Mouse (Mus musculus): ENCODE data around the gene Ecd. TPM values are rescaled to one million over a fixed set of nuclear protein-coding genes. Genes with fewer than 3 reads are reported as not detected.

Gene Ecd
- total and polyA plus RNA-seq, 3 experiments = 61.4 to 105 (median 98.3) TPM

- TF ChIP-seq NELFE (IDR thresholded peaks at IDR 0.05; ENCODE audit: low read depth, low read length) (no peak), MEF2A (IDR thresholded peaks at IDR 0.05; ENCODE audit: borderline replicate concordance, low read depth, low read length) (peak; percentile 96), HCFC1 (IDR thresholded peaks at IDR 0.05; ENCODE audit: low read depth, low read length) (no peak; the same call in 1 of the 2 replicates), JUND (conservative IDR thresholded peaks at IDR 0.05; ENCODE audit: low read depth, low read length) (no peak; the same call in 1 of the 2 replicates), TCF12 (IDR thresholded peaks at IDR 0.05; ENCODE audit: low read depth, low read length) (peak; percentile 23; the same call in 1 of the 2 replicates), USF1 (IDR thresholded peaks at IDR 0.05; ENCODE audit: low read depth, low read length) (no peak), MXI1 (IDR thresholded peaks at IDR 0.05; ENCODE audit: low read depth, low read length) (no peak; the same call in 1 of the 2 replicates)
Observed at GRCm38 (mm10) chr14:20379753-20380430, 32.0 kb upstream of the Ecd start (continued).

- DNase-seq (ENCODE audit: extremely low read depth) = peak; percentile 41
Observed at GRCm38 (mm10) chr14:20379087-20379640, 31.2 kb upstream of the Ecd start.

GRCm38 (mm10) chr14:20378313-20379061 is 30.6 kb upstream of the Ecd start:
- H3K4me2 ChIP-seq (ENCODE audit: insufficient read depth, low read depth, poor library complexity, severe bottlenecking) = peak overlapping the region; percentile 63
- H3K9ac ChIP-seq (ENCODE audit: insufficient read depth, low read depth) = peak overlapping the region; percentile 10; the same call in 1 of the 2 replicates
- peak; percentile 89 for DNase-seq (ENCODE audit: extremely low read depth)
- no peak for TF ChIP-seq POLR2AphosphoS2 (IDR thresholded peaks at IDR 0.05; ENCODE audit: low read depth, low read length)
- TF ChIP-seq USF1 (IDR thresholded peaks at IDR 0.05; ENCODE audit: low read depth, low read length) = no peak
- TF ChIP-seq E2F4 (IDR thresholded peaks at IDR 0.05; ENCODE audit: insufficient replicate concordance, low read depth, low read length) = no peak
- TF ChIP-seq MEF2A (IDR thresholded peaks at IDR 0.05; ENCODE audit: borderline replicate concordance, low read depth, low read length) = peak; percentile 12; the same call in 1 of the 2 replicates
- peak; percentile 42; the same call in 1 of the 2 replicates for TF ChIP-seq TCF12 (IDR thresholded peaks at IDR 0.05; ENCODE audit: low read depth, low read length)
- no peak for TF ChIP-seq GABPA (IDR thresholded peaks at IDR 0.05; ENCODE audit: insufficient replicate concordance, low read depth, low read length)
- peak; percentile 80 for TF ChIP-seq SIN3A (IDR thresholded peaks at IDR 0.05; ENCODE audit: low read length)
- TF ChIP-seq MXI1 (IDR thresholded peaks at IDR 0.05; ENCODE audit: low read depth, low read length) = 0 out of 2 replicates have a peak, but pooled peaks have one; percentile 39
- TF ChIP-seq NELFE (IDR thresholded peaks at IDR 0.05; ENCODE audit: low read depth, low read length) = 0 out of 2 replicates have a peak, but pooled peaks have one; percentile 24
- TF ChIP-seq KAT2A (IDR thresholded peaks at IDR 0.05; ENCODE audit: insufficient replicate concordance, low read length) = no peak
- TF ChIP-seq MAX (IDR thresholded peaks at IDR 0.05; ENCODE audit: low read length) = peak; percentile 34; the same call in 1 of the 2 replicates
- TF ChIP-seq MYC (IDR thresholded peaks at IDR 0.05; ENCODE audit: low read depth, low read length) = no peak
- no peak for TF ChIP-seq JUND (conservative IDR thresholded peaks at IDR 0.05; ENCODE audit: low read depth, low read length)
- TF ChIP-seq RCOR1 (conservative IDR thresholded peaks at IDR 0.05; ENCODE audit: low read depth, low read length) = no peak
- no peak; the same call in 1 of the 2 replicates for TF ChIP-seq ETS1 (conservative IDR thresholded peaks at IDR 0.05; ENCODE audit: low read depth, low read length)
- TF ChIP-seq IRF4 (IDR thresholded peaks at IDR 0.05; ENCODE audit: low read depth, low read length) = peak; percentile 34; the same call in 1 of the 2 replicates
- no peak for TF ChIP-seq EP300 (IDR thresholded peaks at IDR 0.05; ENCODE audit: low read length)

More at GRCm38 (mm10) chr14:20379087-20379640, 31.2 kb upstream of the Ecd start:
- in situ Hi-C loops (cut with MboI; ENCODE audit: low pct_ligation_motif_present, low pct_unique_long_range_greater_than_20kb, low sequenced_read_pairs) = loop anchor here (10.0 kb wide), 1 partner anchor 54 kb away; no protein-coding TSS in a partner anchor
- dilution Hi-C loops (cut with MboI; ENCODE audit: extremely low pct_ligation_motif_present, extremely low pct_unique_long_range_greater_than_20kb, low sequenced_read_pairs) = no loop called here
- peak overlapping the region; percentile 63 for H3K4me2 ChIP-seq (ENCODE audit: insufficient read depth, low read depth, poor library complexity, severe bottlenecking)
- no peaks in the 10 kb centered on the region; the same call in 1 of the 2 replicates for H3K79me2 ChIP-seq (replicated peaks; ENCODE audit: control insufficient read depth, extremely low read depth, insufficient read depth, poor library complexity, severe bottlenecking)
- TF ChIP-seq POLR2A (IDR thresholded peaks at IDR 0.05; ENCODE audit: low read depth, low read length) (peak; percentile 12; the same call in 1 of the 2 replicates), JUN (IDR thresholded peaks at IDR 0.05; ENCODE audit: insufficient read depth, low read depth, low read length) (no peak), MAX (IDR thresholded peaks at IDR 0.05; ENCODE audit: low read length) (no peak; the same call in 1 of the 2 replicates), USF2 (conservative IDR thresholded peaks at IDR 0.05; ENCODE audit: low read depth, low read length) (peak; percentile 31; the same call in 1 of the 2 replicates), CHD2 (IDR thresholded peaks at IDR 0.05; ENCODE audit: low read length) (no peak), NRF1 (IDR thresholded peaks at IDR 0.05; ENCODE audit: low read depth, low read length) (no peak), MYC (IDR thresholded peaks at IDR 0.05; ENCODE audit: low read depth, low read length) (no peak), BHLHE40 (IDR thresholded peaks at IDR 0.05; ENCODE audit: low read depth, low read length) (no peak), MAFK (IDR thresholded peaks at IDR 0.05; ENCODE audit: insufficient replicate concordance, low read length) (peak; percentile 38; the same call in 1 of the 2 replicates), USF1 (IDR thresholded peaks at IDR 0.05; ENCODE audit: low read depth, low read length) (peak; percentile 53; the same call in 1 of the 2 replicates), EP300 (IDR thresholded peaks at IDR 0.05; ENCODE audit: low read length) (no peak)
- H3K9ac ChIP-seq (ENCODE audit: insufficient read depth, low read depth) = peak overlapping the region; percentile 10
- no peaks in the 10 kb centered on the region for H3K9me3 ChIP-seq (replicated peaks; ENCODE audit: low read length)
- peaks cover 8 to 40% of the 10 kb centered on the region in 2 experiments; a peak in 3 of 4 replicates for H3K4me1 ChIP-seq (ENCODE audit: control insufficient read depth in 1 of 2, insufficient read depth in 2 of 2)
- no peaks in the 10 kb centered on the region for H3K27me3 ChIP-seq (replicated peaks)
- peaks cover 13 to 58% of the 10 kb centered on the region in 2 experiments for H3K36me3 ChIP-seq (replicated peaks in 1 of 2; ENCODE audit: control insufficient read depth in 1 of 2, insufficient read depth in 1 of 2, low read length in 1 of 2)
- H3K27ac ChIP-seq (ENCODE audit: insufficient read depth, low read depth) = peak overlapping the region; percentile 85
- H3K4me3 ChIP-seq (replicated peaks in 1 of 3; ENCODE audit: low read depth in 2 of 3, low read length in 2 of 3, poor library complexity in 1 of 3) = peak overlapping the region; percentile 35 to 49 (median 45)

More at GRCm38 (mm10) chr14:20378313-20379061, 30.6 kb upstream of the Ecd start:
- Histone ChIP-seq H3K79me2 (replicated peaks; ENCODE audit: control insufficient read depth, extremely low read depth, insufficient read depth, poor library complexity, severe bottlenecking) (no peaks in the 10 kb centered on the region; the same call in 1 of the 2 replicates), H3K4me3 (replicated peaks in 1 of 3; ENCODE audit: low read depth in 2 of 3, low read length in 2 of 3, poor library complexity in 1 of 3) (peak overlapping the region; percentile 45 to 49 (median 47)), H3K4me1 (ENCODE audit: control insufficient read depth in 1 of 2, insufficient read depth in 2 of 2) (peaks cover 8 to 40% of the 10 kb centered on the region in 2 experiments; a peak in 3 of 4 replicates), H3K36me3 (replicated peaks in 1 of 2; ENCODE audit: control insufficient read depth in 1 of 2, insufficient read depth in 1 of 2, low read length in 1 of 2) (peaks cover 10 to 58% of the 10 kb centered on the region in 2 experiments), H3K27ac (ENCODE audit: insufficient read depth, low read depth) (peak overlapping the region; percentile 70), H3K27me3 (replicated peaks) (no peaks in the 10 kb centered on the region), H3K9me3 (replicated peaks; ENCODE audit: low read length) (no peaks in the 10 kb centered on the region)
- in situ Hi-C loops (cut with MboI; ENCODE audit: low pct_ligation_motif_present, low pct_unique_long_range_greater_than_20kb, low sequenced_read_pairs) (loop anchor here (10.0 kb wide), 1 partner anchor 54 kb away; no protein-coding TSS in a partner anchor), dilution Hi-C loops (cut with MboI; ENCODE audit: extremely low pct_ligation_motif_present, extremely low pct_unique_long_range_greater_than_20kb, low sequenced_read_pairs) (no loop called here)

Data from CH12.LX (cell line).